Mouse (Mus musculus): ENCODE measurements around the gene Wwox.

GRCm38 (mm10) chr8:114536201-114536600, 96.7 kb downstream of the Wwox start:
- TF ChIP-seq POLR2A (IDR thresholded peaks at IDR 0.05; ENCODE audit: control insufficient read depth, low read depth, low read length) (no peak), CTCF (IDR thresholded peaks at IDR 0.05; ENCODE audit: control insufficient read depth, insufficient read depth, insufficient replicate concordance, low read depth, low read length) (no peak)
